Mouse (Mus musculus): ENCODE results near the gene Cyth4.

GRCm38 (mm10) chr15:78592452-78592968 lies 4.3 kb upstream of the Cyth4 start:
- TF ChIP-seq CTCF (IDR thresholded peaks at IDR 0.05; ENCODE audit: low read depth) (no peak), EP300 (IDR thresholded peaks at IDR 0.05; ENCODE audit: low read depth) (no peak)

All from heart, postnatal 0 days (tissue).